Mouse (Mus musculus): ENCODE measurements at regions not wholly inside any gene's neighbourhood (a gene's known extent, or its start where the extent isn't known, plus 50 kb on each side); places are given as distances from the start of the nearest gene placed in this dataset.

DNA sequence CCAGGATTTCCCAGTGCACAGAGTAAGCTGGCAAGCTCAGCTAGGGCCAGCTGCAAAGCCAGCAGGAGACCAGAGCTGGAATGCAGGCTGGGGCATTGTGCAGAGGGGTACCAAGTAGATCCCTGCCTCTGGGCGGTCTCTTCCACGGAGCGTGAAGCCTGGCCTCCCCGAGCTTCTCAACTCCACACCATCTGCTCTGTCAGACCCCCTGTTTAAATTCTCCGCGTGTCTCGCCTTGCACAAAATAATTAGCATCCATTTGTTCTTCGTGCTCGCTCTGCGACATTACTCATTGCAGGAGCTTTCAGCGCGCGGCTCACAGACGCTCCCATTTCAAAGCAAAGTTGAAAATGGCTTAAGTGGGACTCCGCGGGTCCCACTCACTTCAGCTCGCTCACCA is 209.3 kb upstream of the Nlrp1b start:
- no peak for TF ChIP-seq MAX (IDR thresholded peaks at IDR 0.05; ENCODE audit: low read length)
- TF ChIP-seq MYC (IDR thresholded peaks at IDR 0.05; ENCODE audit: low read depth, low read length): no peak
- no peak for TF ChIP-seq GABPA (IDR thresholded peaks at IDR 0.05; ENCODE audit: low read depth, low read length)
- no peak for TF ChIP-seq GATA1 (IDR thresholded peaks at IDR 0.05; ENCODE audit: low read depth, low read length)
- no peak for TF ChIP-seq KAT2A (conservative IDR thresholded peaks at IDR 0.05; ENCODE audit: low read depth, low read length)
- no peak for TF ChIP-seq CTCF (IDR thresholded peaks at IDR 0.05 in 2 of 3, conservative IDR thresholded peaks at IDR 0.05 in 1 of 3; ENCODE audit: control insufficient read depth in 1 of 3, insufficient read depth in 1 of 3, low read depth in 2 of 3, low read length in 3 of 3, poor library complexity in 1 of 3, severe bottlenecking in 1 of 3)
- no peak for TF ChIP-seq TAL1 (IDR thresholded peaks at IDR 0.05; ENCODE audit: low read length)
- no peak for TF ChIP-seq ELF1 (IDR thresholded peaks at IDR 0.05; ENCODE audit: low read depth, low read length)
- no peak for TF ChIP-seq USF1 (IDR thresholded peaks at IDR 0.05; ENCODE audit: low read depth, low read length)
- no peak for TF ChIP-seq UBTF (IDR thresholded peaks at IDR 0.05; ENCODE audit: borderline replicate concordance, insufficient read depth, low read depth, low read length)
- no peak for TF ChIP-seq MYB (IDR thresholded peaks at IDR 0.05; ENCODE audit: low read depth, low read length)
- Histone ChIP-seq H3K9ac (ENCODE audit: control insufficient read depth, low read depth, low read length, poor library complexity, severe bottlenecking) (no peak overlapping the region), H3K4me3 (ENCODE audit: control insufficient read depth in 1 of 2, insufficient read depth in 1 of 2, low read depth in 2 of 2, low read length in 2 of 2) (no peak overlapping the region), H3K79me2 (ENCODE audit: control insufficient read depth, insufficient read depth, low read length, poor library complexity) (no peaks in the 10 kb centered on the region), H3K27ac (ENCODE audit: control insufficient read depth, low read depth, low read length) (no peak overlapping the region), H3K36me3 (ENCODE audit: control insufficient read depth in 1 of 2, insufficient read depth in 2 of 2, low read length in 2 of 2) (no peaks in the 10 kb centered on the region), H3K4me1 (ENCODE audit: control insufficient read depth in 1 of 2, insufficient read depth in 2 of 2, low read length in 2 of 2) (no peaks in the 10 kb centered on the region), H3K9me3 (replicated peaks; ENCODE audit: insufficient read depth, low read length) (no peaks in the 10 kb centered on the region), H3K27me3 (ENCODE audit: control insufficient read depth in 1 of 2, insufficient read depth in 2 of 2, low read length in 2 of 2) (no peaks in the 10 kb centered on the region)
- DNase-seq (ENCODE audit: low read depth, low spot score): no peak

DNA sequence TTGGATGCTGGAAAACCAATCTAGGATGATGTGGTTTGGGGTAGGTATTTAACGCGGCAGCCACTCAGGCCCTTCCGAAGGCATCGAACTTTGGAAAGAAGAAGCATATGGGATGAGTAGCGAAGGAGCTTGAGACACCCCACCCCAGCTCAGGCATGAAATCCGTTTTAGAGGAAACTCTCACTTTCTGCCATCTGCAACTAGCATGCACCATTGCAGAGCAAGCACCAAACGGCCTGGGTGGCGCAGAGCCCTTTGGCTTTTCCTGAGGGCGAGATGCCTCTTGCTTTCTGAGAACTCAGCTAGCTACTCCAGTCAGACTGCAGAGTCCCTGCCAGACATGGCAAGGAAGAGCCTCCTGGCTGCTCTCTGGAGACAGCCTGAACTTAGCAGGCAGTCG is 209.9 kb upstream of the Nlrp1b start:
- Histone ChIP-seq H3K36me3 (ENCODE audit: control insufficient read depth in 1 of 2, insufficient read depth in 2 of 2, low read length in 2 of 2) (no peaks in the 10 kb centered on the region), H3K79me2 (ENCODE audit: control insufficient read depth, insufficient read depth, low read length, poor library complexity) (no peaks in the 10 kb centered on the region), H3K9me3 (replicated peaks; ENCODE audit: insufficient read depth, low read length) (no peaks in the 10 kb centered on the region), H3K27me3 (ENCODE audit: control insufficient read depth in 1 of 2, insufficient read depth in 2 of 2, low read length in 2 of 2) (no peaks in the 10 kb centered on the region), H3K27ac (ENCODE audit: control insufficient read depth, low read depth, low read length) (no peak overlapping the region), H3K4me1 (ENCODE audit: control insufficient read depth in 1 of 2, insufficient read depth in 2 of 2, low read length in 2 of 2) (no peaks in the 10 kb centered on the region), H3K9ac (ENCODE audit: control insufficient read depth, low read depth, low read length, poor library complexity, severe bottlenecking) (no peak overlapping the region), H3K4me3 (ENCODE audit: control insufficient read depth in 1 of 2, insufficient read depth in 1 of 2, low read depth in 2 of 2, low read length in 2 of 2) (no peak overlapping the region)
- TF ChIP-seq ELF1 (IDR thresholded peaks at IDR 0.05; ENCODE audit: low read depth, low read length) (no peak), MAFK (IDR thresholded peaks at IDR 0.05; ENCODE audit: borderline replicate concordance, low read depth, low read length) (no peak), ZNF384 (IDR thresholded peaks at IDR 0.05; ENCODE audit: low read depth, low read length) (no peak)
- DNase-seq (ENCODE audit: low read depth, low spot score): no peak

- H3K27me3 ChIP-seq (ENCODE audit: control insufficient read depth in 1 of 2, insufficient read depth in 2 of 2, low read length in 2 of 2): no peaks in the 10 kb centered on the region
- TF ChIP-seq USF1 (IDR thresholded peaks at IDR 0.05; ENCODE audit: low read depth, low read length) (no peak), CHD1 (IDR thresholded peaks at IDR 0.05; ENCODE audit: low read depth, low read length) (no peak), MXI1 (IDR thresholded peaks at IDR 0.05; ENCODE audit: low read depth, low read length) (no peak)
- H3K27ac ChIP-seq (ENCODE audit: control insufficient read depth, low read depth, low read length): no peak overlapping the region
- H3K9me3 ChIP-seq (replicated peaks; ENCODE audit: insufficient read depth, low read length): no peaks in the 10 kb centered on the region
- no peaks in the 10 kb centered on the region for H3K79me2 ChIP-seq (ENCODE audit: control insufficient read depth, insufficient read depth, low read length, poor library complexity)
- H3K36me3 ChIP-seq (ENCODE audit: control insufficient read depth in 1 of 2, insufficient read depth in 2 of 2, low read length in 2 of 2): no peaks in the 10 kb centered on the region
- H3K4me3 ChIP-seq (ENCODE audit: control insufficient read depth in 1 of 2, insufficient read depth in 1 of 2, low read depth in 2 of 2, low read length in 2 of 2): no peak overlapping the region
- DNase-seq (ENCODE audit: low read depth, low spot score): no peak
- H3K4me1 ChIP-seq (ENCODE audit: control insufficient read depth in 1 of 2, insufficient read depth in 2 of 2, low read length in 2 of 2): no peaks in the 10 kb centered on the region
- H3K9ac ChIP-seq (ENCODE audit: control insufficient read depth, low read depth, low read length, poor library complexity, severe bottlenecking): no peak overlapping the region
Observed at GRCm38 (mm10) chr11:71444056-71444455, 213.5 kb upstream of the Nlrp1b start.
